Mouse (Mus musculus) left cerebral cortex, adult 8-10 months (tissue): ENCODE results near the gene Gys2. TPM values are rescaled to one million over a fixed set of nuclear protein-coding genes. Genes with fewer than 3 reads are reported as not detected.

Source experiments
- DNase-seq, 2 experiments: peaks; one replicate each; pipeline ENCODE4 v3.0.0; 2022; ENCODE audit warnings: low spot score in 2 of 2
- total RNA-seq, 4 experiments: library from RNA; stranded (reverse); gene quantifications; 2 replicates each; pipeline ENCODE4 v1.2.4; 2022

Gys2 gene
- total RNA-seq, 4 experiments from 2014 or later: not detected

GRCm38 (mm10) chr6:142458010-142458409, 14.9 kb downstream of the Gys2 start:
- no peak for DNase-seq

- no peak for DNase-seq
Measured at GRCm38 (mm10) chr6:142455314-142455996, 17.5 kb downstream of the Gys2 start.

- no peak for DNase-seq
Measured at GRCm38 (mm10) chr6:142453311-142453710, 19.6 kb downstream of the Gys2 start.

- DNase-seq: no peak
Measured at GRCm38 (mm10) chr6:142451381-142451780, 21.5 kb downstream of the Gys2 start.

GRCm38 (mm10) chr6:142429072-142429471, 43.8 kb downstream of the Gys2 start:
- no peak for DNase-seq

- no peak for DNase-seq
Measured at GRCm38 (mm10) chr6:142424976-142425375, 47.9 kb downstream of the Gys2 start.

- no peak for DNase-seq
Measured at GRCm38 (mm10) chr6:142414597-142414996, 58.3 kb downstream of the Gys2 start.

GRCm38 (mm10) chr6:142413845-142414244, 59.1 kb downstream of the Gys2 start:
- no peak for DNase-seq

GRCm38 (mm10) chr6:142412906-142413491, 59.9 kb downstream of the Gys2 start, which contains the start of gene Spx:
Spx (plus strand) TSS chr6:142413441.
- no peak for DNase-seq

- DNase-seq: no peak
Measured at GRCm38 (mm10) chr6:142411140-142411539, 61.8 kb downstream of the Gys2 start.

GRCm38 (mm10) chr6:142395756-142396155, 77.2 kb downstream of the Gys2 start:
- no peak for DNase-seq

GRCm38 (mm10) chr6:142394669-142395068, 78.2 kb downstream of the Gys2 start:
- no peak for DNase-seq

GRCm38 (mm10) chr6:142392312-142392711, 80.6 kb downstream of the Gys2 start:
- DNase-seq: no peak

- DNase-seq: no peak
Measured at GRCm38 (mm10) chr6:142389101-142389500, 83.8 kb downstream of the Gys2 start.

- no peak for DNase-seq
Measured at GRCm38 (mm10) chr6:142387755-142388271, 85.1 kb downstream of the Gys2 start.

- peak; percentile 97 to 98 for DNase-seq
Measured at GRCm38 (mm10) chr6:142387011-142387754, 85.7 kb downstream of the Gys2 start, which contains the start of the genes Recql and Golt1b. Recql (minus strand) TSS chr6:142387087. Golt1b (plus strand) TSS chr6:142387221.

- no peak for DNase-seq
Measured at GRCm38 (mm10) chr6:142386285-142387010, 86.5 kb downstream of the Gys2 start.

- DNase-seq: no peak
Measured at GRCm38 (mm10) chr6:142384521-142384920, 88.4 kb downstream of the Gys2 start.

- DNase-seq: no peak
Measured at GRCm38 (mm10) chr6:142381615-142382014, 91.3 kb downstream of the Gys2 start.

GRCm38 (mm10) chr6:142379961-142380360, 92.9 kb downstream of the Gys2 start:
- DNase-seq: no peak

- DNase-seq: no peak
Measured at GRCm38 (mm10) chr6:142378576-142379330, 94.2 kb downstream of the Gys2 start.
